Mouse (Mus musculus) ES-E14 (cell line): ENCODE measurements around the gene Zbtb34.

Experiments used
- CHD2 ChIP-seq: IDR thresholded peaks from 2 replicates; pipeline ENCODE4 v1.6.1; 2014; ENCODE audit warnings: mild to moderate bottlenecking, low read depth, low read length, inconsistent platforms
- HCFC1 ChIP-seq: IDR thresholded peaks from 2 replicates; pipeline ENCODE4 v1.6.1; 2012; ENCODE audit warnings: low read length, inconsistent platforms, borderline replicate concordance; ENCODE audit not compliant: insufficient read depth
- MAFK ChIP-seq: IDR thresholded peaks from 2 replicates; pipeline ENCODE4 v1.6.1; 2014; ENCODE audit warnings: mild to moderate bottlenecking, low read depth, low read length, inconsistent platforms; ENCODE audit not compliant: insufficient read depth
- ZC3H11A ChIP-seq: IDR thresholded peaks from 2 replicates; pipeline ENCODE4 v1.6.1; 2012; ENCODE audit warnings: low read depth, mild to moderate bottlenecking, inconsistent platforms, low read length, borderline replicate concordance

GRCm38 (mm10) chr2:33368486-33368885 lies 62.6 kb downstream of the Zbtb34 start:
- TF ChIP-seq ZC3H11A (no peak), HCFC1 (no peak), CHD2 (no peak), MAFK (no peak)
